Mouse (Mus musculus) forebrain, postnatal 0 days (tissue): ENCODE measurements around the gene Scgb2b17. TPM values are rescaled to one million over a fixed set of nuclear protein-coding genes. Genes with fewer than 3 reads are reported as not detected.
"Not testable (repeated sequence)": the region's sequence is repeated elsewhere in the genome, so short reads cannot be mapped to it uniquely, and the experiment has no call there.

Experiments used
- ATAC-seq: fragments of 200-750 bp; cut with Nextera tagmentation; 2 replicates; pipeline ENCODE4 v1.8.0; 2017; ENCODE audit warnings: mild to moderate bottlenecking, moderate library complexity
- DNase-seq: peaks from one replicate; pipeline ENCODE4 v3.0.0-alpha.2; 2015
- H3K27ac ChIP-seq: fragments of 300-500 bp; sonication (generic); 2 replicates; pipeline ENCODE4 v1.5.1; 2014; ENCODE audit warnings: low read depth, mild to moderate bottlenecking, antibody characterized with exemption, low read length, moderate library complexity, mixed read lengths
- H3K27me3 ChIP-seq: fragments of 300-500 bp; sonication (generic); 2 replicates; pipeline ENCODE4 v1.6.1; 2014; ENCODE audit warnings: mild to moderate bottlenecking, low read length, mixed read lengths; ENCODE audit not compliant: insufficient read depth
- H3K36me3 ChIP-seq: fragments of 300-500 bp; sonication (generic); 2 replicates; pipeline ENCODE4 v1.6.1; 2014; ENCODE audit warnings: mild to moderate bottlenecking, moderate library complexity; ENCODE audit not compliant: insufficient read depth
- H3K4me1 ChIP-seq: fragments of 300-500 bp; sonication (generic); 2 replicates; pipeline ENCODE4 v1.6.1; 2014; ENCODE audit warnings: antibody characterized with exemption; ENCODE audit not compliant: insufficient read depth
- H3K4me2 ChIP-seq: fragments of 300-500 bp; sonication (generic); 2 replicates; pipeline ENCODE4 v1.6.1; 2014; ENCODE audit warnings: low read depth, mild to moderate bottlenecking, moderate library complexity
- H3K4me3 ChIP-seq: fragments of 300-500 bp; sonication (generic); 2 replicates; pipeline ENCODE4 v1.5.1; 2014; ENCODE audit warnings: low read depth, low read length, mixed read lengths
- H3K9ac ChIP-seq: fragments of 300-500 bp; sonication (generic); 2 replicates; pipeline ENCODE4 v1.6.1; 2014; ENCODE audit warnings: mild to moderate bottlenecking
- H3K9me3 ChIP-seq: fragments of 300-500 bp; sonication (generic); 2 replicates; pipeline ENCODE4 v1.6.1; 2016; ENCODE audit warnings: low read length
- polyA plus RNA-seq: library from polyadenylated mRNA; unstranded; fragments of >200 nt; fragmentation: Nextera tagmentation; extraction: Ambion mirVana; gene quantifications from 2 replicates; pipeline ENCODE4 v1.2.1, GENCODE M21; 2015
- total RNA-seq: library from RNA; depleted of rRNA; stranded (reverse); fragments of >200 nt; gene quantifications from 2 replicates; pipeline ENCODE4 v1.2.3, GENCODE M21; 2014; rRNA removed

The Scgb2b17 gene
- not detected in 2 replicates for total RNA-seq
- polyA plus RNA-seq, result not detected in 2 replicates

- not testable (repeated sequence) for H3K36me3 ChIP-seq, H3K4me3 ChIP-seq, H3K9me3 ChIP-seq, H3K27me3 ChIP-seq, H3K9ac ChIP-seq, ATAC-seq, H3K4me2 ChIP-seq, H3K4me1 ChIP-seq, DNase-seq, H3K27ac ChIP-seq
Measured at GRCm38 (mm10) chr7:33056461-33056860, at the start of gene Scgb2b17. Scgb2b17 (minus strand) TSS chr7:33056561.

GRCm38 (mm10) chr7:33063149-33063548 is 6.8 kb upstream of the Scgb2b17 start, which contains the start of gene Scgb1b17:
Scgb1b17 (plus strand) TSS chr7:33063449.
- not testable (repeated sequence) for H3K9ac ChIP-seq, H3K4me2 ChIP-seq, H3K36me3 ChIP-seq, H3K4me3 ChIP-seq, H3K27me3 ChIP-seq, DNase-seq, H3K27ac ChIP-seq, H3K4me1 ChIP-seq, ATAC-seq, H3K9me3 ChIP-seq

Other genes with a start within 250 kb of the Scgb2b17 start
- gene Scgb2b15, start 226.9 kb downstream of the Scgb2b17 start, total RNA-seq, result not detected in 2 replicates
- gene Scgb2b15, start 226.9 kb downstream of the Scgb2b17 start, polyA plus RNA-seq, result not detected in 2 replicates
- gene Scgb1b15, start 220.0 kb downstream of the Scgb2b17 start, total RNA-seq, result not detected in 2 replicates
- gene Scgb1b15, start 220.0 kb downstream of the Scgb2b17 start, polyA plus RNA-seq, result not detected in 2 replicates
- gene Scgb1b17, start 6.9 kb upstream of the Scgb2b17 start, total RNA-seq, result not detected in 2 replicates
- not detected in 2 replicates for gene Scgb1b17, start 6.9 kb upstream of the Scgb2b17 start, polyA plus RNA-seq
- not detected in 2 replicates for gene Scgb2b18, start 117.3 kb upstream of the Scgb2b17 start, total RNA-seq
- gene Scgb2b18, start 117.3 kb upstream of the Scgb2b17 start, polyA plus RNA-seq, result not detected in 2 replicates
- gene Scgb1b18, start 129.0 kb upstream of the Scgb2b17 start, total RNA-seq, result not detected in 2 replicates
- not detected in 2 replicates for gene Scgb1b18, start 129.0 kb upstream of the Scgb2b17 start, polyA plus RNA-seq
- not detected in 2 replicates for gene Scgb2b19, start 223.8 kb upstream of the Scgb2b17 start, total RNA-seq
- gene Scgb2b19, start 223.8 kb upstream of the Scgb2b17 start, polyA plus RNA-seq, result not detected in 2 replicates
- not detected in 2 replicates for gene Scgb1b19, start 230.7 kb upstream of the Scgb2b17 start, total RNA-seq
- gene Scgb1b19, start 230.7 kb upstream of the Scgb2b17 start, polyA plus RNA-seq, result not detected in 2 replicates